Mouse (Mus musculus) forelimb bud, embryonic 11.5 days (tissue): ENCODE results near the gene Sart3.

Experiments
- DNase-seq: peaks from one replicate; pipeline ENCODE4 v3.0.0-alpha.2; 2012; ENCODE audit warnings: low read depth, low spot score

The Sart3 gene

DNA sequence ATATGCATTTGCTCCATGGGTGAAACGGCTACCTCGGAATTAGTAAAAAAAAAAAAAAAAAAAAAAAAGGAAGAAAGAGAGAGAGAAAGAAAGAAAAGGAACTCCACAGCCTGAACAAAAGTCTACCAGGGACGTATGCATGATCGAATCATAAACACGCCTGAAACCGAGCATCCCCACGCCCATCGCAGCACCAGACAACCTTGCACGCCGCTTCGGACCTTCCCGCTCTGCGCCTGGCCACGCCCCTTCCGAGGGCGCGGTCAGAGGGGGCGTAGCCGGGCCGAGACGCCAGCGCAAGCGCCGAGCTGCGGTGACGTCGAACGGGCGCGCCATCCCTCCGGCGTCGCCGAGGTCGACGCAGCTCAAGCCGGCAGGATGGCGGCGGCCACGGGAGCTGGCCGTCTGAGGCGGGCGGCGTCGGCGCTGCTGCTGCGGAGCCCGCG, at the start of gene Sart3, which contains the start of gene Iscu:
TSS of gene Sart3 (minus strand) at position 61 of the 446 bp plus-strand sequence.
TSS of gene Iscu (plus strand) at position 299 of the 446 bp plus-strand sequence.
- peak; percentile 98 for DNase-seq

DNA sequence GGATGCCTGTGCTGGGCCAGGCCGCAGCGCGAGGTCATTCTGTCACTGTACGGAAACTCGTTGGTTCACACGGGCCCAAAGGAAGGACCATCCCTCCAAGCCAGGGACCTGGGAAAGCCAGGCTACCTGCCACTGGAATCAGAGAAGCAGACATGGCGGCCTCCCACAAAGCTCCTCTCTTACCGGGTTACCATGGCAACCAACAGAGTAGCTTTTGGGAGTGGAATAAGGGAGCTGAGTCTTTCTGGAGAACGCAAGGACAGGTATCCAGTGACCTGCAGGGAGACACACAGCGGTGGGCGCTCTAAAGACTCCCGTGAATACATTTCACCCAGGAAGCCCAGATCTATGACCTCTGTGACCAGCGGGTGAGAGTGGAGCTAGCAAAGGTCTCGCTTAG, 46.3 kb upstream of the Sart3 start:
- DNase-seq = no peak

DNA sequence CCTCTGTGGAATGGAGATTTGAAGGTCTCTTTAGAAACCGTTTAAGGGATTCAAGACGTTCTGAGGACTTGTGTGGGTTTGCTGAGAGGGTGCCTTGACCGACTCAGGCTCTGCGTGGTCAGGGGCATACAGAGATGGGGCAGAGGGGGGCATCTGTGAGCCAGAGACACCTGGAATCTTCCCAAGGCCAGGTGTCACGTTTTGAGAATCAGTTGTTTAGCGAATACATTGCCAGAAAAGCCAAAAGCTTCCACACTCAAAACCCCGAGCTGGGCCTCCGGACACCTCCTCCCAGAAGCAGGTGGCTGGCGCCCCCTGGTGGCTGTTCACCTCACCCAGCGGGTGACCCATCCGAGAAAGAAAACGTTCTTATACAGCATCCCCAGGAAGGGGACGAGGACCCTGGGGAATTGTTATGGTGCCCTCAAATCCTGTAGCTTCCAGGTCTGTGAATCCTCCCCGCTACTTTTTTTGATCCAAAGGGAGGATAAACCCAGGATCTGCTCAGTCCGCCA, 43.4 kb upstream of the Sart3 start:
- DNase-seq = peak; percentile 87

DNA sequence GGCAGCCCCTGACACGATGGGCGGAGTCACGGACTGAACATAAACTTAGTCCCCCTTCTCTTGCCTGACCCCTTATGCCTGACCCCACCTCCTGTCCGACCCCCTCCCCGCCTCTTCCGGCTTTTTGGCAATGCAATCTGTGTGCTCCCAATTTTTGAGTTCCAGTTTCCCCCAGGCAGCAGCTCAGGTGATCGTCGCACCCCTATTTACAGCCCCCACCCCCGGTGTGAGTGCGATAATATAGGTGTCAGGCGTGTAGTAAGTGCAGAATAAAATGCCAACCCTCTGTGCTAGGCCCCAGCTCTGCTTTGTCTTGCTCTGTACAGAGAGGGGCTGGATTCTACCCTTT, 42.7 kb upstream of the Sart3 start:
- no peak for DNase-seq

DNA sequence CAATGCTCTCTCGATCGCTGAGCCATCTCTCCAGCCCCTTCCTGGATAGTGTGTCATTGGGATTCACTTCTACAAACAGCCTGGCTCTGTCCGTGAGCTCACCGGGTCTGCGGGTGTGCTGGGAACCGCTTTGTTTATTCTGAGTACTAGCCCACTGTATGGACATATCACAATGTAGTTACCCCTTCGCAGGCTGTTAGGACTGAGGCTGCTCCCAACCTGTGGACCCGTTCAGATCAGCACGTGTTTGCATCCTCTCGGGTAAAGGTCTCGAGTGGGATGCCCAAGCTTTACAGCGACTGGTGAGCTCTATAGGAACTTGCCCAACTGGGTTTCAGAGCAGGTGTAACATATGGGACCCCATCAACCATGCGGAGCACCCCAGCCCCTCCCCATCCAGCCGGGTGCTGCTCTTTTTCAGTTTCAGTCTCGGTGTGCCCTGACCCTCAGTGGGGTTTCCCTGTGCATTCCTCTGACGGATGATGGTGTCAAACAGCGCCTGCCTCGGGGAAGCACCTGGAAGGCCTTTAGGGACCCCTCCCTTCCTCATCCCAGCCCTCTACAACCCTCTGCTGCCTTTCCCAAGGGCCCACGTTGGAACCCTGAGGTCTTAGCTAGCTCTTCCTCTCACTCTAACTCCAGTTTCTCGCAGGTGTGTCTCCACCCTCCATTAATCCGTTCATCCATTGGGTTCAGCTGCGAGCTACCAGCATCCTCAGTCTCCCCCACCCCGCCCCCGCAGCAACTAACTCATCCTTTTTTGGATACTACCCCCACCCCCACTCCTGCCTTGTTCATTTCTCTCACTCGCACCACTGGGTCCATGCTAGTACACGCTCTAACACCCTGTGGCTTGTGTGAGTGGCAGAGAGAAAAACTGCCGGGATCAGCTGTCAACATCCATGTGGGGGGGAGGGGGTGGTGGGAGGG, 42.1 kb upstream of the Sart3 start:
- DNase-seq = no peak

DNA sequence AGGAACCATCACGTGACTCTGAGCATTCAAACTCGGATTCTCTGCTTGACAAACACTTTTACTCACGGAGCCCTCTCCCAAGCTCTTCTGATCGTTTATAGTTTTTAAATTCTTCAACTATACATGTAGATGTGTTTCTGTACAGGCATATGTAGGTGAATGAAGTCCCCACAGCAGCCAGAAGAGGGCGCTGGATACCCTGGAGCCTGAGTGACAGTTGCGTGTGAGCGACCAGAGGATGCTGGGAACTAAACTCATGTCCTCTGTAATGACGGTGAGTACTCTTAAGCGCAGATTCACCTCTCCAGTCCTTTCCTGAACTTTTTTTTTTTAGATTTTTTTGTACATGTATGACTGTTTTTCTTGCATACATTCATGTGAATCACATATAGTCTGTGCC, 41.3 kb upstream of the Sart3 start:
- DNase-seq = no peak

DNA sequence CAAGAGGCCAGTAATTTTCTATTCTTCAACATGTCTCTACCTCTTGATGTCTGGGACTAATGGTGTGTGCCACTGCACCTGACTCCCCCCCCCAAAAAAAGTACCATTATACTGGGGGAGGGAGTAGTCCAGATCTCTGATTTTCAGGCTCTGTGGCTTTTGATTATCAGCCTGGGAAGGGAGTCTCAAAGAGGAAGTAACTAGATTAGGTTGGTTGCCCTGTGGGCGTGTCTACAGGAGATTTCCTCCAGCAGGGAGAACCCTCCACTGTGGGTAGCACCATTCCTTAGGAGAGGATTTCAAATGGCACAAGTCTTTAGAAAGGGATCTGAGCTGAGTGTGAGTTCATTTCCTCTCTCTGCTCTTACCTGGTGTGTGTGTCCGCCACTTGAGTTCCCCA, 40.3 kb upstream of the Sart3 start:
- DNase-seq = no peak

DNA sequence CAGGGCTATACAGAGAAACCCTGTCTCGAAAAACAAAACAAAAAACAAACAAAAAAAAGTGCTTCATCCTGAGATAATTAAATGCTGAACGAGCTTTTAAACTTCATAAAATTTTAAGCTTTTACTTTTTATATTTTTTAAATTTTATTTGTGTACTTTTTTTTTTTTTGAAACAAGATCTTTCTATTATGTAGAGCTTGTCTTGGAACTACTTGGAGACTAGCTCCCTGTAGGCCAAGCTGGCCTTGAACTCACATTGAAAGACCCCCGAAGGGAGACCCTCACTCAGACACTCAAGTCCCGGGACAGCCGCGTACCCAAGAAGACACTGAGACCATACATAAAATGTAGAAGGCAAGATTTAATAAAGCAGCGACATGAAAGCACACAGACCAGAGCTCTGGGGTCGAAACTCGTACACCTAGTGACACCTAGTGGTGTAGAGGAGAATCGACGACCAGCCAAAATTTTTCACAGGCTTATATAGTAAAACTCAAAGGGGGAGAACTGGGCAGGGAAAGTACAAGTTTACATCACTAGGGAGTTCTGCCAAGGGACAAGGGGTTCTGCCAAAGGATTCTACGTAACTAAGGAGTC, 39.6 kb upstream of the Sart3 start:
- DNase-seq = peak; percentile 27

DNA sequence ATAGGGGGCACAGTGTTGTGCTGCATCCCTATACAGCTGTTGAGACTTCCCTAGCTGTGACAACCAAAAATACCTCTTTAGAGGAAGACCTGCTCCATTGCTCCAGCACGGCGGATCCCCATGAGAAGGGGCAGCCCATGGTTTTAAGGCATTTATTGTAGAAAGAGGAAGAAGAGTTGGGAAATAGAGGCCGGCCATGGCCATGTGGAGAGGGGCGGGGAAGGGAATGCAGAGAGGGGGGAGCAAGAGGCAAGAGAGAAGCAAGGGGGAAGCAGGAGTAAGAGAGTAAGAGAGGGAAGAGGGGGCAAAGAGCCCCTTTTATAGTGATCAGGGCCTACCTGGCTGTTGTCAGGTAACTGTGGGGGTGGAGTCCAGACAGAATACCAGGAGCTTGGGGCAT, 37.8 kb upstream of the Sart3 start:
- no peak for DNase-seq

DNA sequence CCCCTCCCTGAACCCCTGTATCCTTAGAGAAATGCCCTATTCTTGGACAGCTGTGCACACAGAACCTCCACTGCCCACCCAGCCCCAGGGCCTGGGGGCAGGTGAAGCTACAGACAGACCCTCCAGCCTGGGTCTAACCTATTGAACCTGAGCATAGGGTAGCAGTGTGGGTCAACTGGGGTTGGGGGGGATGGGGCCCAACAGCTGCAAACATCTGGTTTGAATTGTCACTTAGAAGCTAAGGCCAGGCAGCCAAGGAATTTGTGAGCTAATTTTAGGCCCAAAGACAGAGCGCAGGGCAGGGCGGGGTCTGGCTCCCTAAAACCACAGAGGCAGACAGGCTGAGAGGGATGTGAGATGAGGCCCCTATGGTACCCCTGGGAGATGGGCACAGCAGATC, 35.9 kb upstream of the Sart3 start:
- peak; percentile 79 for DNase-seq

DNA sequence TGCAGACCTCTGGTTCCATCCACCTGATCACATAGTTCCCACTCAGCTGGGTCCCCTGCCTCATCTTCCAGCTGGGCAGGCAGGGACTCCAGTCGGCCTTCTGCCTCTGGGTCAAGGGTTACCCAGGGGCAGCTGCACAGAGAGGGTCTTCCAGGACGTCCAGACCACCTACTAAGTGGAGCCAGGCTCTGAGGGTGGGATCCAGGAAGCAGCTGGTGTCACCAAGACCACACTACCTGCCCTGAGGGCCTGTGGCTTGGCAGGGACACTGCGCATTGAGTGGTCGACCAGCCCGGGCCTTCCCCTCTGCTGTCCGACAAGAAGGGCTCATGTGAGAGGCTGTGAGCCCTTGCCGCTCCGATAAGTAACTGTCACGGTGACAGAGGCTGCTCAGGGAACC, 35.4 kb upstream of the Sart3 start:
- DNase-seq = no peak

DNA sequence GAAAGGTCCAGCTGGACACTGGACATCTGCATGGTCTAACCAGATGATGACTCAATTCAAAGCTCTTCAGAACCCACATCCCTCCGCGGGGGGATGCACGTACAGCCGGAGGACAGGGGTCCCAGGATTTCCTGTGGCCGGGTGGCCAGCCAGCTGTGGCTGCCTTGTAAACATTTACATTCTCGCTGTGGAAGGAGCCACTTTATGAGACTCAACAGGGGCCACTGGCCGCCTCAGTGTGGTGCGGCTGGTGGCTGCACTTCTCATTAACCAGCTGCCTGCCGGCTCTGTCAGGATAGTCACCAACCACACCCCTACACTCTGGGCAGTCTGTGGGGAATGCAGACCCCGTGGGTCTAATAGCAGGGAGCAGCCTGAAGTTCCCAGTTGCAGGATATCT, 34.1 kb upstream of the Sart3 start:
- peak; percentile 50 for DNase-seq

DNA sequence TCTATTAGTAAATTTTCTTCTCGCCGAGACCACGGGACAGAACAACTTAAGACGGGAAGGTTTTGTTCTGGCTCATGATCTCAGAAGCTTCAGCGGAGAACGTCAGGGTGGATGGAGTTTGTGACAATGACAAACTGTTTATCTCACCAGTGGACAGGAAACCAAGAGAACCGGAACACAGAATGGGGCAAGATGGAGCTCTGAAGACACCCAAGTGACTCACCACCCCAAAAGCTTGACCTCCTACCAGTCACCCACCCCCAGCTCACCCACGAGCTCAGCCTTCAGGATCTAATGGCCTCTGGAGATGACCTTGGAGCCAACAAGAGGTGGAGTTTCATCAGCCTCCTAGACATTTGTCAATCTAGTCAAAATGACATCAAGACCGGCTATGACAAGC, 33.0 kb upstream of the Sart3 start:
- DNase-seq = no peak

DNA sequence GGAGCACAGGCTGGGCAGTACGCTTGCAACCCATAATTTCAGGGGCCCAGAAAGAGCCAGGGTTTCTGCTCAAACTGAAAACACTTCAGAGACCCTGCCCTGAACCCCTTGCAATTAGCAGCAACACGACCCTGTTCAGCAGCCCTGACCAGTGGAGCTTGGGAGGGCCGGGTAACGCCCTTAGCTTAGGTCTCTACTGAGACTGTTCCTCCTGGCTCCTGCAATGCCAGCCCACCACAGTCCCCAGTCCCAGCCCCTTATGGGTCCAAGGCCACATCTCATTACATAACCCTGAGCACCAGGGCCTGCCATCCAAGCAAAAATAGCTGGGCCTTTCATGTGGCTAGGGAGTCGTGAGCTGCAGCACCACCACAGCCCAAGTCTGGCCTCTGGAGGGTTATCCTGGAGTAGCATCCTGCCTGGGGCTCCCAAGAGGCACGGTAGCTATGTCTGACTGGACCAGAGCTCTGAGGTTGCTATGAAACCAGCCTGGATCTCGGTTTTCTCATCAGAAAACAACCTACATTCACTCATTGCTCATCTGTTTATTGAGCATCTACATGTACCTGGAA, 32.2 kb upstream of the Sart3 start:
- DNase-seq = no peak

DNA sequence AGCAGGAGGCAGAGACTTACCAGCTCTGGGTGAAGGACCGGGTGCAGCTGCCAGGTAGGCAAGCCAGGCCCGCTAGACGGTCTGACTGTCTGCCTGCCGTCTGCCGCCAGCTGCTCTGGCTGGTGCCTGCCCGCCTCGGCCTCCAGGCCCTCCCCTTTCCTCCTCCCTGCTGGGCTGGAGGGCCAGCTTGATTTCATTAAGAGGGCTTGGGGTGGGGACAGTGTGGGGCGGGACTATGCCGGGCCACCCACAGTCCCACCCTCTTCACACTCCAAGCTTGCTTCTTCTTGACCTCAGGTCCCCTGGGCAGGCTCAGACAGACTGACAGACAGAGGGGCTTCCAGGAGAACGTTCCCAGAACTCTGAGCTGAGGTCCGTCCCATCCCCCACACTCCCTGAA, 28.0 kb upstream of the Sart3 start, which contains the start of gene Tmem119:
TSS of gene Tmem119 (minus strand) at position 237 of the 400 bp plus-strand sequence.
- peak; percentile 83 for DNase-seq

DNA sequence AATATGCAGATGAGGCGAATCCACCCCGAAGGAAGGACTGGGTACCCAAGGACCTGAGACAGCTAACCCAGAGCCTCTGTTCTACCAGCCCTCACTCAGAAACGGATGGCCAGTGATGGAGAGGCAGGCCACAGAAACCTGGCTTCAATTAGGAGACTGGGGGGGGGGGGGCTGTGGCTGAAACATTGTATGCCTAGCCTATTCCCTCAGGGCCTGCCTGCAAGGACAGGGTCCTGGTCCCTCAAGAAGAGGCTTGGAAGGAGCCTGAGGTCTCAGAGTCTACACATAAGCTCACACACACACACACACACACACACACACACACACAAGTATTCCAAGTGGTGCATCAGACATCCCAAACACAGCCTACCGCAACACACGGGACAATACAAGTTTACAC, 27.4 kb upstream of the Sart3 start:
- no peak for DNase-seq

DNA sequence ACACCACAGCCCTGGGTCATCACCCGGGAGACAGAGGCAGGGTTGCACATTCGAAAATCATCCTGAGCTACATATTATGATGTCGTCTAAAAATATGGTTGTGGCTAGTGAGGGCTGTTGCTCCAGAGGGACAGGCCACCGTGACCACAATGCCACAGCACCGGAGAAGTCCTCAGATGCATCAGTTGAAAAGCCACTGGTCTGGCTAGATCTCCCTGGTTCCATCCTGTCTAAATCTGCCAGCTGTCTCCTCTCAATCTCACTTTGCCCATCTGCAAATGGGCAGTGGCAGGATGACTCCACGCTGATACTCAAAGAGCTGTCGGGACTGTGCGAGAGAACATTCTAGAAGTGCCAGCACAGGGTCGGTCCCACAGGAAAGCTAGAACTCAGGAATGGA, 26.2 kb upstream of the Sart3 start:
- DNase-seq = no peak

DNA sequence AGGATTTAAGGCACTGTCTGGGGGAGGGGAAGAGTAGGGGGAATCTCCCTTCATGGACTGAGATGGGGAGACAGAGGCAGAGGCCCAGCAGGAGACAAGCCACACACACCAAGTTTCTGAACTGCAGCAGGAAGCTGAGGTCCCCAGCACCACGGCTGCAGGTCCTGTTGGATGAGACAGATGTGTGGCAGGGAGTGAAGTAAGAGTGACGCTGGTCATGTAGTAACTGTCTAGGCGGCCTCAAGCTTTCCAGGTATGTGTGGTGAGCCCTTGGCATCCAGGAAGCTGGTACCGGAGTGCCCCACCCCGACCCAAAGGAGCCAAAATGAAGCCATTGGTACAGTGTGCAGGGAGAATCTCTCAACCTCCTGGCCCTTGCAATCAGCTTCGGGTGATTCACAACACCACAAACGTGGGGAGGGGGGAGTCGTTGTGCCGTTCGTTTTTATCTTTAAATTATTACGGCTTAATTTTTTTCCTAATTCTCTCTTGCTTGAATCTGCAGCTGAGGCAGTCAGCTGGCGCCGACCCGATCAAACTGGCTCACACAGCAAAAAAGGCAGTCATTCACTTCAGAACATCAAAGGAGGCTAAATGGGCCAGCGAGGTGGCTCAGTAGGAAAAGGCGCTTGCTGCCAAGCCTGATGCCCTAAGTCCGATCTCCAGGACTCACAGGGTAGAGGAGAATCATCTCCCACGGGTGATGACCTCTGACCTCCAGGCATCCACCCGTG, 25.0 kb upstream of the Sart3 start:
- no peak for DNase-seq

DNA sequence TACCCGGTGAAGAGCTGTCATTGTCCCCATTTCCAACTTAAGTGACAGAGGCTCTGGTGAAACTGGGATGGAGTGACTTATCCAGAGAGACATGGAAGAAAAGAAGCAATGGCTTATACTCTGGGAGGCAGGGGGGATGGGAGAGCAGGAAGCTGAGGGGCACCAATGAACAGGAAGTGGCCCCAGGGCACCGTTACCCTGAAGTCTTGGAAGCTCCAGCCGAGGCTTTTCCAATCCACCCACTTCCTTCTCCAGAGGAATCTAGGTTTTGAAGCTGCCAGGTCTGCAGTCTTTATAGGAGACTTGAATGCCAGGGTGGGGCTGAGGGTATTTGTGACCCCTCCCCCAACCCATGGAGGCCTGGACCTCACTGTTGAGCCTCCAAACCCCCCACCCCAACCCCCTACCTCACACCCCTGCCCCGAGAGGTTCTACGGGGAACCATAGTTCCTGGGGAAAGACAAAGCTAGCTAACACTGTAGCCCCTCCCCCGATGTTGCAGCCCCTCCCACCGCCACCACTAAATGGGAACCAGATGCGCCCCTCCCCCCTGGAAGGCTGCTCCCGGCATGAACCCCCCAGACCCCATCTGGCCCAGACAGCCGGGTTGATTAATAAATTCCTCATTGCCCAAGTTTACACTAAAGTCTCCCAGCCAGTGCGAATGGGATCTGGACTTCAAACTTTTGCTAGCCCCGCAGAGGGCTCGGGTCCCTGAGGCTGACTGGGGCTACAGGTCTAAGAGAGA, 24.3 kb upstream of the Sart3 start:
- DNase-seq = peak; percentile 95

DNA sequence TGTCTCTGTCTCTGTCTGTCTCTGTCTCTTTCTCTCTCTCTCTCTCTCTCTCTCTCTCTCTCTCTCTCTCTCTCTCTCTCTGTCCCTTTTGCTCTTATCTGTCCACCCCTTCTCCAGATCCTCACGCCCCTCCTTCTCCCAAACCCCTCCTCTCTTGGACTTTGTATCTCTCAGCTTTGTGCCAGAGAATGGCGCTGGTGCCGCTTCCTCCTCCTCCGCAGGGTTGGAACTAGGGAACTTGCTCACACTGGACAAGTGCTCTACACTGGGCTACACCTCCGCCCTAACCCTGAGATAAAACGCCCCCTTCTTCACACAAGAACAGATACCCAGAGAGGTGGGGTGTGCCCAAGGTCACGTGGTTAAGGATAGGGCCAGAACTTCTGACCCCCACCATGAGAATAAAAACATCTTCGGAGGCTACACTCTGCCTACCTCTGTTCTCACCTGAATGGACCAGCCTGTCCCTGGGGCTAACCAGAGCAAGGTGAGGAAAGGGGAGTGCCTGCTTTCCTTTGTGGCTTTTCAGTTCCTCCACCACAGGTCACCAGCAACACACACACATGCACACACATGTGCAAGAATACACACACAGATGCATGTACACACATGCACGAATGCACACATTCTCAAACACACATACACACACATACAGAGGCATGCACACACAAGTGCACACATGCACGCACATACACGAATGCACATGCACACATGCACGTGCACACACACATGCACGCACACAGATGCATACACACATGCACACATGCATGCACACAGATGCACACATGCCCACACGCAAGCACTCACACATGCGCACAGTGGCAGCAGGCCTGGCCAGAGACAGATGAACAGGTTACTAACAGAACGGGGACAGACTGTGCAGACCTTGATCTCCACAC, 19.1 kb upstream of the Sart3 start:
- DNase-seq = no peak
